Mouse (Mus musculus) heart, embryonic 11.5 days (tissue): ENCODE measurements around the gene Elovl7. TPM values are rescaled to one million over a fixed set of nuclear protein-coding genes. Genes with fewer than 3 reads are reported as not detected.

Source experiments
- ATAC-seq: fragments of 200-750 bp; cut with Nextera tagmentation; replicated peaks from 2 replicates; pipeline ENCODE4 v1.8.0; 2017; ENCODE audit warnings: moderate library complexity; ENCODE audit not compliant: insufficient number of reproducible peaks, low FRiP score, low TSS enrichment
- H3K27ac ChIP-seq: fragments of 300-500 bp; sonication (generic); 2 replicates; pipeline ENCODE4 v1.5.1; 2014; ENCODE audit warnings: mild to moderate bottlenecking, low read depth, low read length
- H3K27me3 ChIP-seq: fragments of 300-500 bp; sonication (generic); 2 replicates; pipeline ENCODE4 v1.6.1; 2014; ENCODE audit warnings: mild to moderate bottlenecking, low read length, mixed read lengths; ENCODE audit not compliant: control insufficient read depth, insufficient read depth
- H3K36me3 ChIP-seq: fragments of 300-500 bp; sonication (generic); 2 replicates; pipeline ENCODE4 v1.6.1; 2014; ENCODE audit warnings: mild to moderate bottlenecking, low read length, moderate library complexity, mixed read lengths; ENCODE audit not compliant: control insufficient read depth, insufficient read depth
- H3K4me1 ChIP-seq: fragments of 300-500 bp; sonication (generic); 2 replicates; pipeline ENCODE4 v1.6.1; 2014; ENCODE audit warnings: low read length; ENCODE audit not compliant: control insufficient read depth, insufficient read depth
- H3K4me2 ChIP-seq: fragments of 300-500 bp; sonication (generic); 2 replicates; pipeline ENCODE4 v1.6.1; 2014; ENCODE audit warnings: mild to moderate bottlenecking, moderate library complexity
- H3K4me3 ChIP-seq: fragments of 300-500 bp; sonication (generic); 2 replicates; pipeline ENCODE4 v1.5.1; 2014; ENCODE audit warnings: low read depth, low read length
- H3K9ac ChIP-seq: fragments of 300-500 bp; sonication (generic); 2 replicates; pipeline ENCODE4 v1.6.1; 2014; ENCODE audit warnings: mild to moderate bottlenecking, low read depth, low read length, moderate library complexity
- H3K9me3 ChIP-seq: fragments of 300-500 bp; sonication (generic); replicated peaks from 2 replicates; pipeline ENCODE4 v1.6.1; 2016; ENCODE audit warnings: low read length; ENCODE audit not compliant: control insufficient read depth
- WGBS: fragments of 180-500 bp; shearing (Covaris S2); extraction: QIAGEN DNeasy Blood & Tissue Kit; methylation state at CpG from one replicate; pipeline ENCODE4 v1.1.7; 2014; ENCODE audit not compliant: insufficient replicate concordance; 5-methylcytosine and 5-hydroxymethylcytosine counted together
- polyA plus RNA-seq: library from polyadenylated mRNA; unstranded; fragments of >200 nt; fragmentation: Nextera tagmentation; extraction: Ambion mirVana; gene quantifications from 2 replicates; pipeline ENCODE4 v1.2.1, GENCODE M21; 2014

The Elovl7 gene
- polyA plus RNA-seq, 1 experiment from 2014 or later = 0.96 TPM

DNA sequence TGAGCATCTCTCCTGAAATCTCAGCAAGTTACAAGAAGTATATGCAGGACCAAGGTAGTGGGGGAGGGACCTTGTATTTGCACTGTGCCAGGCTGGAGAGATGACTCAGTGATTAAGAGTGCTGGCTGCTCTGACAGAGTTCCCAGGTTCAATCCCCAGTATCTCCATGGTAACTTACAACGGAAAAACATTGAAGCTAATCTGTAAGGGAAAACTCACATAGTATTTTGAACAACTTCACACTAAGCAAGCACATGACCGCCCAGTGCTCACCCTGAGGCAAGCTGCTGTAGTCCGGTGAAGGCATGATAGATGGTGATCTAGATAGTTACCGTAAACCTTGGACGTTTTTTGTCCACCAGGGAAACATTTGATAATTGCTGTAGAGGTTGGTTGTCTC lies 39.8 kb downstream of the Elovl7 start:
- Histone ChIP-seq H3K9ac (no peak overlapping the region), H3K36me3 (no peaks in the 10 kb centered on the region), H3K27ac (no peak overlapping the region), H3K9me3 (no peaks in the 10 kb centered on the region), H3K4me2 (no peak overlapping the region), H3K4me1 (no peaks in the 10 kb centered on the region), H3K27me3 (no peaks in the 10 kb centered on the region), H3K4me3 (no peak overlapping the region)
- no peak for ATAC-seq
- 78% methylated on average over 5 of the region's 5 CpGs for whole genome bisulfite sequencing

DNA sequence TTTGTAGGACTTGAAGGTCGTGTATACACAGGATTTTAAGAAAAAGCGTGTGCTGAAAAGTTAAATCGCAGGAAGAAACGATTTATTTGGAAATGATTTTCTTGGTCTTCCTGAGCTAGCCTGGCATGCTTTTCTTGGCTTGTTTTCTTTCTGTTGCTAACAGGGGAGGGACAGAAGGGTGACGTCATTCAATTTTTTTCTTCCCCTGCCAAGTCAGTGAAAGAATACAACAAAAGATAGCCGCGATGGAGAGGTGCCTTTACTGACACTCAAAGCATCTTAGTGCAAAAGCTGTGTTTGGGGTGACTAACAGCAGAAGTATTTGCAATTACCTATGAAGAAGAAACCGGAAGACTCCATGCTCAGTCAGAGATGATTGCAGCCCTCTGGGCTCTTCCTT lies 48.8 kb downstream of the Elovl7 start:
- WGBS = 60% methylated on average over 8 of the region's 8 CpGs
- Histone ChIP-seq H3K36me3 (no peaks in the 10 kb centered on the region), H3K27me3 (no peaks in the 10 kb centered on the region), H3K9ac (no peak overlapping the region), H3K4me2 (no peak overlapping the region), H3K9me3 (no peaks in the 10 kb centered on the region), H3K27ac (no peak overlapping the region), H3K4me3 (no peak overlapping the region), H3K4me1 (no peaks in the 10 kb centered on the region)
- no peak for ATAC-seq

DNA sequence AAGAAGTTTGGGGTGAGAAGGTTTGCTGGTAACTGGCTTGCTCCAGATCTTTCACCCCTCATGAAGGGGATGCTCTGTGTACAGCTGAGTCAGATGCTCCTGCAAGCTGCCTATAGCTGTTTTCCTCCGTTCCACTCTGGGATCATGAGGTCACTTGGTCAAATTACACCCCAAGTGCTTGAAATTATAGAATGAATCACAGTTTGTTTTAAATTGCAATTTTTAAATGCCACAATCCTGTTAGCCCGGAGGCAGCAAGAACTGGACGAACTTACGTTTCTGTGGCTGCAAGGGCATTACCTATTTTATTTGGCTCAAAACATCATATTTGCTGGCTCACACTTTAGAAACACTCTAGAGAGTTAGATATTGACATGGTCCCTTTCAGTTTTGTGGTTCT lies 51.2 kb downstream of the Elovl7 start:
- H3K4me1 ChIP-seq = no peaks in the 10 kb centered on the region
- no peaks in the 10 kb centered on the region for H3K36me3 ChIP-seq
- WGBS = 81% methylated on average over 4 of the region's 4 CpGs
- no peak overlapping the region for H3K4me2 ChIP-seq
- H3K9ac ChIP-seq = no peak overlapping the region
- no peaks in the 10 kb centered on the region for H3K27me3 ChIP-seq
- H3K4me3 ChIP-seq = no peak overlapping the region
- no peaks in the 10 kb centered on the region for H3K9me3 ChIP-seq
- H3K27ac ChIP-seq = no peak overlapping the region
- no peak for ATAC-seq

DNA sequence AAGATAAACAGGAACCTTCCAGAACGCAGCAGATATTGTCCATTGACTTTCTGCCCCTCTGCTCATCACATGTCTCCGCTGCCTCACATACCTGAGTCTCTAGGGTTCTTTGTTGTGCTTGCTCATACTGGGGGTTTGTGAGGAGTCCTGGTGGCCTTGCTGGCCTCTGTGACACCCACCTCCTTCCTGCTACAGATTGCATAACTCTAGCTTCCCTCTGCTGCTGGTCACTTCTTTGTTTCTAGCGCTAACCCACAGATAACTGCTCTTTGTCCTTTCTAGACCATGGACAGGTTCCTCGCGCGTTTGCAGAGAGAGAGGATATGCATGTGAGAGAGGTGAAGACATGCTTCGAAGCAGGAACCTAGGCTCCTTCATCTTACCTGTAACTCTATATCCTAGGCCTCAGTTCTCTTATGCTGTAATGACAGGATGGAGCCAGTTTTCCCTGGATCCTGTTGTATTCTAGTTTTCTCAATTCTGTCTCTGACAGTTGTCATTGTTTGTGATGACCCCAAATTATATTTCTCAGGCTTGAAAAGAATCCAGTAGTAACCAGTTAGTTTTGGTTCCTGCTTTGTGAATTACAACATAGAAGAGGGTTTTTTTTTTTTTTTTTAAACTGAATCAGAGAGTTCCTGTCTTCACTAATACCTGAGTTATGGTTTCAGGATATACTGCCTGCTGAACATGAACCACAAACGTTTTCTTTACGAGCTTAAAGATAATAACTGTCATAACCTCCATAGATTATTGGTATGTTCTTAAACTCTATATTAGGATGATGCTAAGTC lies 53.8 kb downstream of the Elovl7 start:
- H3K9ac ChIP-seq = no peak overlapping the region
- WGBS = 60% methylated on average over 9 of the region's 9 CpGs
- H3K4me3 ChIP-seq = no peak overlapping the region
- no peaks in the 10 kb centered on the region for H3K36me3 ChIP-seq
- no peaks in the 10 kb centered on the region for H3K27me3 ChIP-seq
- no peak overlapping the region for H3K4me2 ChIP-seq
- no peak overlapping the region for H3K27ac ChIP-seq
- no peaks in the 10 kb centered on the region for H3K9me3 ChIP-seq
- no peaks in the 10 kb centered on the region; the same call in 1 of the 2 replicates for H3K4me1 ChIP-seq
- no peak for ATAC-seq

DNA sequence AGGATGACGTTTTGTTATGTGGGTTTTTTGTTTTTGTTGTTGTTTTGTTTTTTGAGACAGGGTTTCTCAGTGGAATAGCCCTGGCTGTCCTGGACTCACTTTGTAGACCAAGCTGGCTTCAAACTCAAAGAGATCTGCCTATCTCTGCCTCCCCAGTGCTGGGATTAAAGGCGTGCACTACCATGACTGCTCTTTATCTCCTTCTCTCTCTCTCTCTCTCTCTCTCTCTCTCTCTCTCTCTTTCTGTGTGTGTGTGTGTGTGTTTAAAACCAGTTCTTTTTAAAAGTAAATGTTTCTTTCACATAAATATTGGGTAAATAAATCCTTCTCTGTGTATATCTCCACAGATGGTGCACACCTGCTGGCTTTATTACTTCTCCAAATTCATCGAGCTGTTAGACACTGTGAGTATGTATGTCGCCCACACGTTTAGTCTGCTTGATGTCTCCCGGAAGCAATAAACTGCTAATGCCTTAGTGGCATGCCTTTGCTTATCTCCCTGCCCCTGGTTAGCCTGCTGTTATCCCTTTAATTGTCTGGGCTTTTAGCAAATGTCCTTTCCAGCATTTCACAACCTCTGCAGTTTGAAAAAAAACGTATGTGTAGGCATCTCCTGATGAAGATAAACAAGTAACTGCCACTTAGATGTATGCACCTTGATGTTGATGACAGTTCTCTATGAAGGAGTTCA lies 57.4 kb downstream of the Elovl7 start:
- no peak for ATAC-seq
- H3K4me1 ChIP-seq = no peaks in the 10 kb centered on the region; the same call in 1 of the 2 replicates
- H3K36me3 ChIP-seq = no peaks in the 10 kb centered on the region
- 42% methylated on average over 7 of the region's 7 CpGs for WGBS
- H3K9me3 ChIP-seq = no peaks in the 10 kb centered on the region
- no peaks in the 10 kb centered on the region; the same call in 1 of the 2 replicates for H3K27me3 ChIP-seq
- H3K4me3 ChIP-seq = no peak overlapping the region
- no peak overlapping the region for H3K9ac ChIP-seq
- H3K4me2 ChIP-seq = no peak overlapping the region
- no peak overlapping the region for H3K27ac ChIP-seq

DNA sequence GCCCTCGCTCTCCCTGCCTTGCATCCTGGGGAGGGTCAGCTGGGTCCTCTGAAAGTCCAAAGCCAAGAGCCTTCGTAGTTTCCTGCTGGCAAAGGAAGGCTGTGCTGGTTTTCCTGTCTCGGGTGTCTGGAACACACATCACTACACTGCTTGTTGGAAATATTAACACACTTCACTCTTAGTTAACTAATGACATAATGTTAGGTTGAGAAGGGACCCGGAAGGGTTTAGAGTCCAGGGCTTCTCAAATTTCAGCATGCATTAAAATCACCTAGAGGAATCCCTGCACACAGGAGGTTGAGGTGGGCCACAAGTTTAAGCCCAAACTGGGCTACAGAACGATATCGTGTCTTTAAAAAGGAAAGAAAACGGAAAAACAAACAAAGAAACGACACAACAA lies 58.1 kb downstream of the Elovl7 start:
- Histone ChIP-seq H3K27ac (no peak overlapping the region), H3K4me2 (no peak overlapping the region), H3K4me1 (no peaks in the 10 kb centered on the region; the same call in 1 of the 2 replicates), H3K27me3 (no peaks in the 10 kb centered on the region; the same call in 1 of the 2 replicates), H3K9me3 (no peaks in the 10 kb centered on the region), H3K36me3 (no peaks in the 10 kb centered on the region), H3K9ac (no peak overlapping the region), H3K4me3 (no peak overlapping the region)
- 52% methylated on average over 8 of the region's 8 CpGs for WGBS
- no peak for ATAC-seq

DNA sequence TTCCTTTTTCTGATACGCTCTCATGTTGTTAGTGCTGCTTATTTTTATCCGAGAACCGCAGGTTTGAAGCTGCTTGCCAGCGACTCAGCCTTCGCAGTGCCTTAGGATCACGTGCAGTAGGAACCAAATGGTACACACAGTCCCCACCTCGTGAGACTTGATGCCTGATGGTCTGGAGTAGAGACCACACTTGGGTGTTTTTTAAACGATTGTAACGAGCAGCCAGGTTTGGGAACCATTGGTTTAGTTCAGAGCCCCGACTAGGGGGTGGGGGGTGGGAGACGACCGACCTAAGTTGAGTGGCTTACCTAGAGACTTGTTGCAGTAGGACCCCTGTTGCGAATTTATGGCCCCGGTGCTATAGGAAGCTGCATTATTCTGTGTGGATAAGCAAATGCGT lies 58.8 kb downstream of the Elovl7 start:
- Histone ChIP-seq H3K4me3 (no peak overlapping the region), H3K27me3 (no peaks in the 10 kb centered on the region; the same call in 1 of the 2 replicates), H3K4me2 (no peak overlapping the region), H3K27ac (no peak overlapping the region), H3K9ac (no peak overlapping the region), H3K9me3 (no peaks in the 10 kb centered on the region), H3K4me1 (no peaks in the 10 kb centered on the region; the same call in 1 of the 2 replicates), H3K36me3 (no peaks in the 10 kb centered on the region)
- ATAC-seq = no peak
- WGBS = 47% methylated on average over 15 of the region's 15 CpGs

DNA sequence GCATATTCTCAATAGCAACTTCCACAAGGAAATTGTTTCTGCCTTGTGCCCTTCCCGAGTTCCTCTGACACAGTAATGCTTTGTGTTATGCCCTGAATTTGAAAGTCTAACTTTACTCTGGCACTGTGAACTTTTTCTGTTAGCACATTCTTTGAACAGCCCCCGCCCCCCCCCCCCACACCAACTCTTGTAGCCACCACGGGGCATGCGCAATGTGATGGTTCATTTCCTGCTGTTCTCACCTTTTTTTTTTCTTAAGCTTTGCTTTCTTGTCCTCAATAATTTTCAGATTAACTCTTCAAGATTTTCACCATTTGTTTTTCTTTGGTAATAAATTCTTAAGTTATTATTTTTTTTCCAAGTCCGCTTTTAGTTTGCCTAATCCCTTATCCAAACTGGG lies 59.3 kb downstream of the Elovl7 start:
- Histone ChIP-seq H3K27me3 (no peaks in the 10 kb centered on the region; the same call in 1 of the 2 replicates), H3K4me3 (no peak overlapping the region), H3K9me3 (no peaks in the 10 kb centered on the region), H3K36me3 (no peaks in the 10 kb centered on the region), H3K9ac (no peak overlapping the region), H3K4me2 (no peak overlapping the region), H3K27ac (no peak overlapping the region), H3K4me1 (no peaks in the 10 kb centered on the region; the same call in 1 of the 2 replicates)
- no peak for ATAC-seq
- 50% methylated on average over 5 of the region's 5 CpGs for WGBS
